Mouse (Mus musculus): ENCODE measurements around the gene Ttll1. TPM values are rescaled to one million over a fixed set of nuclear protein-coding genes. Genes with fewer than 3 reads are reported as not detected.

The Ttll1 gene
- total and polyA plus RNA-seq, 3 experiments, result 2.5 to 9.9 (median 4.9) TPM

GRCm38 (mm10) chr15:83454419-83454818 lies 56.3 kb downstream of the Ttll1 start:
- TF ChIP-seq MXI1 (IDR thresholded peaks at IDR 0.05; ENCODE audit: low read depth, low read length) (no peak), MYC (IDR thresholded peaks at IDR 0.05; ENCODE audit: low read depth, low read length) (no peak), MEF2A (IDR thresholded peaks at IDR 0.05; ENCODE audit: borderline replicate concordance, low read depth, low read length) (no peak), CTCF (conservative IDR thresholded peaks at IDR 0.05 in 1 of 2, IDR thresholded peaks at IDR 0.05 in 1 of 2; ENCODE audit: low read depth in 2 of 2, low read length in 2 of 2) (no peak), USF2 (conservative IDR thresholded peaks at IDR 0.05; ENCODE audit: low read depth, low read length) (no peak), JUN (IDR thresholded peaks at IDR 0.05; ENCODE audit: insufficient read depth, low read depth, low read length) (no peak), UBTF (IDR thresholded peaks at IDR 0.05; ENCODE audit: low read depth, low read length) (no peak), CHD1 (IDR thresholded peaks at IDR 0.05; ENCODE audit: low read depth, low read length) (no peak), MAZ (IDR thresholded peaks at IDR 0.05; ENCODE audit: low read depth, low read length) (no peak), ZC3H11A (IDR thresholded peaks at IDR 0.05; ENCODE audit: low read depth, low read length) (no peak), JUND (conservative IDR thresholded peaks at IDR 0.05; ENCODE audit: low read depth, low read length) (no peak), EP300 (IDR thresholded peaks at IDR 0.05; ENCODE audit: low read length) (no peak), IRF4 (IDR thresholded peaks at IDR 0.05; ENCODE audit: low read depth, low read length) (no peak), PAX5 (IDR thresholded peaks at IDR 0.05; ENCODE audit: low read length) (no peak), NELFE (IDR thresholded peaks at IDR 0.05; ENCODE audit: low read depth, low read length) (no peak), BHLHE40 (IDR thresholded peaks at IDR 0.05; ENCODE audit: low read depth, low read length) (no peak)
- H3K27ac ChIP-seq (ENCODE audit: insufficient read depth, low read depth), result no peak overlapping the region
- in situ Hi-C loops (cut with MboI; ENCODE audit: low pct_ligation_motif_present, low pct_unique_long_range_greater_than_20kb, low sequenced_read_pairs), result no loop called here
- DNase-seq (ENCODE audit: extremely low read depth), result no peak
- peaks cover 50% of the 10 kb centered on the region for H3K79me2 ChIP-seq (replicated peaks; ENCODE audit: control insufficient read depth, extremely low read depth, insufficient read depth, poor library complexity, severe bottlenecking)
- no peak overlapping the region for H3K9ac ChIP-seq (ENCODE audit: insufficient read depth, low read depth)
- H3K36me3 ChIP-seq (replicated peaks in 1 of 2; ENCODE audit: control insufficient read depth in 1 of 2, insufficient read depth in 1 of 2, low read length in 1 of 2), result peaks cover 0 to 32% of the 10 kb centered on the region in 2 experiments
- H3K4me3 ChIP-seq (replicated peaks in 1 of 3; ENCODE audit: low read depth in 2 of 3, low read length in 2 of 3, poor library complexity in 1 of 3), result no peak overlapping the region
- H3K9me3 ChIP-seq (replicated peaks; ENCODE audit: low read length), result no peaks in the 10 kb centered on the region
- dilution Hi-C loops (cut with MboI; ENCODE audit: extremely low pct_ligation_motif_present, extremely low pct_unique_long_range_greater_than_20kb, low sequenced_read_pairs), result no loop called here
- no peak overlapping the region for H3K4me2 ChIP-seq (ENCODE audit: insufficient read depth, low read depth, poor library complexity, severe bottlenecking)
- no peaks in the 10 kb centered on the region for H3K27me3 ChIP-seq (replicated peaks)
- peaks cover 12 to 93% of the 10 kb centered on the region in 2 experiments; a peak in 3 of 4 replicates for H3K4me1 ChIP-seq (ENCODE audit: control insufficient read depth in 1 of 2, insufficient read depth in 2 of 2)

- peaks cover 13 to 96% of the 10 kb centered on the region in 2 experiments for H3K4me1 ChIP-seq (ENCODE audit: control insufficient read depth in 1 of 2, insufficient read depth in 2 of 2)
- peaks cover 0 to 32% of the 10 kb centered on the region in 2 experiments for H3K36me3 ChIP-seq (replicated peaks in 1 of 2; ENCODE audit: control insufficient read depth in 1 of 2, insufficient read depth in 1 of 2, low read length in 1 of 2)
- peaks cover 50% of the 10 kb centered on the region for H3K79me2 ChIP-seq (replicated peaks; ENCODE audit: control insufficient read depth, extremely low read depth, insufficient read depth, poor library complexity, severe bottlenecking)
- no peak overlapping the region for H3K27ac ChIP-seq (ENCODE audit: insufficient read depth, low read depth)
- dilution Hi-C loops (cut with MboI; ENCODE audit: extremely low pct_ligation_motif_present, extremely low pct_unique_long_range_greater_than_20kb, low sequenced_read_pairs) (no loop called here), in situ Hi-C loops (cut with MboI; ENCODE audit: low pct_ligation_motif_present, low pct_unique_long_range_greater_than_20kb, low sequenced_read_pairs) (no loop called here)
- H3K9ac ChIP-seq (ENCODE audit: insufficient read depth, low read depth), result no peak overlapping the region
- H3K9me3 ChIP-seq (replicated peaks; ENCODE audit: low read length), result no peaks in the 10 kb centered on the region
- no peak for DNase-seq (ENCODE audit: extremely low read depth)
- no peaks in the 10 kb centered on the region for H3K27me3 ChIP-seq (replicated peaks)
- no peak overlapping the region for H3K4me3 ChIP-seq (replicated peaks in 1 of 3; ENCODE audit: low read depth in 2 of 3, low read length in 2 of 3, poor library complexity in 1 of 3)
- H3K4me2 ChIP-seq (ENCODE audit: insufficient read depth, low read depth, poor library complexity, severe bottlenecking), result no peak overlapping the region
- TF ChIP-seq UBTF (IDR thresholded peaks at IDR 0.05; ENCODE audit: low read depth, low read length), result no peak
- TF ChIP-seq ZMIZ1 (IDR thresholded peaks at IDR 0.05; ENCODE audit: low read depth, low read length), result no peak
Observed at GRCm38 (mm10) chr15:83453879-83454278, 56.8 kb downstream of the Ttll1 start.
